Mouse (Mus musculus) testis, adult 2 months (tissue): Measurements from ENCODE around the gene Ap2a2.

Experiments used
- CTCF ChIP-seq: fragments of 200-500 bp; IDR thresholded peaks from 2 replicates; pipeline ENCODE4 v1.5.1; 2012; ENCODE audit warnings: low read depth, mild to moderate bottlenecking, inconsistent platforms, low read length, moderate library complexity; ENCODE audit not compliant: control insufficient read depth, insufficient read depth, insufficient replicate concordance
- POLR2A ChIP-seq: fragments of 200-500 bp; IDR thresholded peaks from 2 replicates; pipeline ENCODE4 v1.6.1; 2012; ENCODE audit warnings: low read depth, mild to moderate bottlenecking, inconsistent platforms, low read length, moderate library complexity; ENCODE audit not compliant: control insufficient read depth

DNA sequence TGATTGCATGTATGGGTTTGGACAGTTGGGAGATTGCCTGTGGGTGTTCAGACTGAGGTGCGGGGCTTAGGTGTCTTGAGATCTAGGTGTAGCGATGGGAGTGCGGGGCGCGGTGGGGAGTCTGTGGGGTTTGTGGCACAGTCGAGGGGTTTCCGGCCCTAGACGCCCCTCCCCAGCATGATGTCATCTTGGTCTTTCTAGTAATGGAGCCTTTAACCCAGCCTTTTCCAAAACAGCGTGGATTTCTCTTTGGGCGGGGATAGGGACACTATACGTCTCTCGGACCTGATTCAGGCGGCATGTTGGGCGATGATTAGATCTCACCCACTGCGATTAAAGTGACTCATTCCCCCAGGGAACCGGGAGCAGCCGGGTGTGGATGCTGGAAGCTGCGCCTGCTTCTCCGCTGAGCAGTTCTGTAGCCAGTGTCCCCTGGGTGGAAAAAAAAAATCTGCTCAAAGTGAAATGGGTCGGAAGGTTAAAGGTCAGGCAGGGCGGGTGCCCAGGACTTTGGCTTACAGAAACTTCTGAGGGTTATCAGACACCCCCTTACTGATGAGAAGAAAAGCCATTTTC is 967 bp downstream of the Ap2a2 start:
- TF ChIP-seq POLR2A (0 out of 2 replicates have a peak, but pooled peaks have one; percentile 24), CTCF (no peak)
